Mouse (Mus musculus): ENCODE results near the gene Spocd1. TPM values are rescaled to one million over a fixed set of nuclear protein-coding genes. Genes with fewer than 3 reads are reported as not detected.
A peak's percentile ranks its signal among the peaks of the same experiment; 100 is the strongest.

Gene Spocd1
- total RNA-seq, 1 experiment: 0.13 TPM

DNA sequence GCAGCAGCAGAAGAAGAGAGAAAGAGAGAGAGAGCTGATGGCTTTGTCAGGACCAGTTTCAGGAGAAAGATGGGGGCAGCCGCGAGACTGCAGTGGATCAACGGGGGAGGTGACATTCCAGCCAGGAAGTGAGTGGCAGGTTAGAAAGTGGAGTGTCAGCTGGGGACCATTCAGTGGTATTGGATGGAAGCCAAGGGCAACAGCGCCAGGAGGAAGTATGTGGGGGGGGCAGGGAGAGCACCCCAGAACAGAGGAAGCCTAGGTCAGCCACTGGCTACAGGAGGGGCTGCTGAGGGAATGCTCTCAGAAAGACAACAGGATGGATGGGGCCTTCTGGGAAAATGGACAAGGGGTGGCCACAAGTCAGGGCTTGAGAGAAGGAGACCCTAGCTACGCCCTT, 72.7 kb downstream of the Spocd1 start:
- in situ Hi-C loops (cut with MboI; ENCODE audit: low sequenced_read_pairs in 2 of 2, unreplicated experiment in 2 of 2): no loop called here
- Histone ChIP-seq H3K27ac (ENCODE audit: insufficient read depth, low read depth, low read length, poor library complexity, severe bottlenecking) (no peak overlapping the region), H3K9ac (ENCODE audit: insufficient read depth, low read depth, low read length, poor library complexity, severe bottlenecking) (no peak overlapping the region), H3K36me3 (ENCODE audit: control insufficient read depth, insufficient read depth, low read length, poor library complexity, severe bottlenecking) (no peaks in the 10 kb centered on the region), H3K9me3 (ENCODE audit: control insufficient read depth, insufficient read depth, low read depth, low read length) (no peaks in the 10 kb centered on the region), H3K4me3 (ENCODE audit: insufficient read depth in 1 of 2, low read depth in 1 of 2, low read length in 2 of 2, poor library complexity in 1 of 2, severe bottlenecking in 1 of 2) (no peak overlapping the region), H3K4me1 (ENCODE audit: control insufficient read depth in 2 of 2, insufficient read depth in 2 of 2, low read length in 2 of 2, poor library complexity in 1 of 2) (peaks cover 0 to 9% of the 10 kb centered on the region in 2 experiments; a peak in 3 of 4 replicates)
- TF ChIP-seq CHD2 (IDR thresholded peaks at IDR 0.05; ENCODE audit: low read depth, low read length): no peak
- TF ChIP-seq ZNF384 (IDR thresholded peaks at IDR 0.05; ENCODE audit: low read depth, low read length): no peak
- TF ChIP-seq ZC3H11A (IDR thresholded peaks at IDR 0.05; ENCODE audit: borderline replicate concordance, low read depth, low read length): no peak
- no peak for TF ChIP-seq MAFK (IDR thresholded peaks at IDR 0.05; ENCODE audit: insufficient read depth, low read depth, low read length)
- no peak for DNase-seq (ENCODE audit: low read depth, low spot score)

GRCm38 (mm10) chr4:130002157-130002556, 73.1 kb downstream of the Spocd1 start:
- H3K9ac ChIP-seq (ENCODE audit: insufficient read depth, low read depth, low read length, poor library complexity, severe bottlenecking): no peak overlapping the region
- H3K36me3 ChIP-seq (ENCODE audit: control insufficient read depth, insufficient read depth, low read length, poor library complexity, severe bottlenecking): no peaks in the 10 kb centered on the region
- no peak overlapping the region for H3K4me3 ChIP-seq (ENCODE audit: insufficient read depth in 1 of 2, low read depth in 1 of 2, low read length in 2 of 2, poor library complexity in 1 of 2, severe bottlenecking in 1 of 2)
- no peak for DNase-seq (ENCODE audit: low read depth, low spot score)
- no peaks in the 10 kb centered on the region for H3K9me3 ChIP-seq (ENCODE audit: control insufficient read depth, insufficient read depth, low read depth, low read length)
- in situ Hi-C loops (cut with MboI; ENCODE audit: low sequenced_read_pairs in 2 of 2, unreplicated experiment in 2 of 2): no loop called here
- TF ChIP-seq ZNF384 (IDR thresholded peaks at IDR 0.05; ENCODE audit: low read depth, low read length) (no peak), MAFK (IDR thresholded peaks at IDR 0.05; ENCODE audit: insufficient read depth, low read depth, low read length) (no peak), CHD2 (IDR thresholded peaks at IDR 0.05; ENCODE audit: low read depth, low read length) (no peak), HCFC1 (IDR thresholded peaks at IDR 0.05; ENCODE audit: borderline replicate concordance, insufficient read depth, low read length) (no peak), ZC3H11A (IDR thresholded peaks at IDR 0.05; ENCODE audit: borderline replicate concordance, low read depth, low read length) (no peak)
- H3K27ac ChIP-seq (ENCODE audit: insufficient read depth, low read depth, low read length, poor library complexity, severe bottlenecking): no peak overlapping the region
- H3K4me1 ChIP-seq (ENCODE audit: control insufficient read depth in 2 of 2, insufficient read depth in 2 of 2, low read length in 2 of 2, poor library complexity in 1 of 2): peaks cover 0 to 13% of the 10 kb centered on the region in 2 experiments; a peak in 3 of 4 replicates

DNA sequence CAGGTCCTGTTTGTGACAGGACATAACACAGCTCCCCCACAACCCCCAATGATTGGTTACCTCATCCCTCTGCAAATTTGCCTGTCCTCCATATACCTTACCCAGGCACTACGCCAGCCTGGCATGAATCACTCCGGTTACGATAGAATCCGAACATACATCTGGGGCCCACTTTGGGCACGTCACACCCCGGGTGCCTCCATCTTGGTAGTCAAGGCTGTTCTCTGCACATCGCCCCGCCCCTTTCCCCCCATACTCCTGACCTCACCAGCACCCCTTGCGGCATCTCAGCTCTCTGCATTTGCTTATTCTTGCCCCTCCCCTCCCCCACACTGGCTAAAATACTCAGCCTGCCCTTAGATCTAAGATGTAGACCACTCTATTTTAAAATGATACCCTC, 76.5 kb downstream of the Spocd1 start:
- H3K9me3 ChIP-seq (ENCODE audit: control insufficient read depth, insufficient read depth, low read depth, low read length): no peaks in the 10 kb centered on the region
- H3K4me1 ChIP-seq (ENCODE audit: control insufficient read depth in 2 of 2, insufficient read depth in 2 of 2, low read length in 2 of 2, poor library complexity in 1 of 2): peaks cover 0 to 22% of the 10 kb centered on the region in 2 experiments; a peak in 3 of 4 replicates
- peak overlapping the region; percentile 41 to 65 for H3K4me3 ChIP-seq (ENCODE audit: insufficient read depth in 1 of 2, low read depth in 1 of 2, low read length in 2 of 2, poor library complexity in 1 of 2, severe bottlenecking in 1 of 2)
- in situ Hi-C loops (cut with MboI; ENCODE audit: low sequenced_read_pairs in 2 of 2, unreplicated experiment in 2 of 2): no loop called here
- H3K27ac ChIP-seq (ENCODE audit: insufficient read depth, low read depth, low read length, poor library complexity, severe bottlenecking): no peak overlapping the region
- H3K36me3 ChIP-seq (ENCODE audit: control insufficient read depth, insufficient read depth, low read length, poor library complexity, severe bottlenecking): no peaks in the 10 kb centered on the region; the same call in 1 of the 2 replicates
- DNase-seq (ENCODE audit: low read depth, low spot score): peak; percentile 91
- TF ChIP-seq HCFC1 (IDR thresholded peaks at IDR 0.05; ENCODE audit: borderline replicate concordance, insufficient read depth, low read length) (0 out of 2 replicates have a peak, but pooled peaks have one; percentile 30), ZNF384 (IDR thresholded peaks at IDR 0.05; ENCODE audit: low read depth, low read length) (no peak), CHD2 (IDR thresholded peaks at IDR 0.05; ENCODE audit: low read depth, low read length) (peak; percentile 37; the same call in 1 of the 2 replicates)
- peak overlapping the region; percentile 32; the same call in 1 of the 2 replicates for H3K9ac ChIP-seq (ENCODE audit: insufficient read depth, low read depth, low read length, poor library complexity, severe bottlenecking)

DNA sequence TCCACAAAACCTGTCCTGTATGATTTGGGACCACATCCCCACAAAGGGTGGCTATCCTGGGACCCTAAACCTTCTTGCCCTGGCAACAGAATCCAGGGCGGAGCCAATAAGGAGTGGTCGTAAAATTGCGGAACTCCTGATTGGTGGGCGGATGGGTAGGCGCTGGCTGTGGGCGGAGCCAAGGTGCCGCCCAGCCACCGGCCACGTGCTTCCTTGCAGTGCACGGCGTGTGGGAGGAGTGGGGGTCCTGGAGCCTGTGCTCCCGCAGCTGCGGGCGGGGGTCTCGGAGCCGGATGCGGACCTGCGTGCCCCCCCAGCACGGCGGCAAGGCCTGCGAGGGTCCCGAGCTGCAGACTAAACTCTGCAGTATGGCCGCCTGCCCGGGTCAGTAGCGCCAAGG, 77.5 kb downstream of the Spocd1 start:
- Histone ChIP-seq H3K27ac (ENCODE audit: insufficient read depth, low read depth, low read length, poor library complexity, severe bottlenecking) (no peak overlapping the region), H3K36me3 (ENCODE audit: control insufficient read depth, insufficient read depth, low read length, poor library complexity, severe bottlenecking) (no peaks in the 10 kb centered on the region; the same call in 1 of the 2 replicates), H3K9ac (ENCODE audit: insufficient read depth, low read depth, low read length, poor library complexity, severe bottlenecking) (peak overlapping the region; percentile 51; the same call in 1 of the 2 replicates), H3K9me3 (ENCODE audit: control insufficient read depth, insufficient read depth, low read depth, low read length) (no peaks in the 10 kb centered on the region), H3K4me1 (ENCODE audit: control insufficient read depth in 2 of 2, insufficient read depth in 2 of 2, low read length in 2 of 2, poor library complexity in 1 of 2) (peaks cover 0 to 22% of the 10 kb centered on the region in 2 experiments; a peak in 3 of 4 replicates), H3K4me3 (ENCODE audit: insufficient read depth in 1 of 2, low read depth in 1 of 2, low read length in 2 of 2, poor library complexity in 1 of 2, severe bottlenecking in 1 of 2) (peak overlapping the region; percentile 62 to 69)
- in situ Hi-C loops (cut with MboI; ENCODE audit: low sequenced_read_pairs in 2 of 2, unreplicated experiment in 2 of 2): no loop called here
- no peak for TF ChIP-seq ZC3H11A (IDR thresholded peaks at IDR 0.05; ENCODE audit: borderline replicate concordance, low read depth, low read length)
- no peak for TF ChIP-seq ZNF384 (IDR thresholded peaks at IDR 0.05; ENCODE audit: low read depth, low read length)
- no peak for TF ChIP-seq CHD2 (IDR thresholded peaks at IDR 0.05; ENCODE audit: low read depth, low read length)
- TF ChIP-seq HCFC1 (IDR thresholded peaks at IDR 0.05; ENCODE audit: borderline replicate concordance, insufficient read depth, low read length): no peak
- TF ChIP-seq MAFK (IDR thresholded peaks at IDR 0.05; ENCODE audit: insufficient read depth, low read depth, low read length): no peak
- DNase-seq (ENCODE audit: low read depth, low spot score): no peak

Other genes starting within 250 kb of the Spocd1 start
- gene Tmem39b, start 232.4 kb upstream of the Spocd1 start, total RNA-seq (2012; rRNA removed): 15.8 and 16.9 TPM in 2 replicates
- gene Khdrbs1, start 186.9 kb upstream of the Spocd1 start, total RNA-seq (2012; rRNA removed): 39.6 and 58.2 TPM in 2 replicates
- 71.3 and 104 TPM in 2 replicates for gene Ptp4a2, start 118.0 kb upstream of the Spocd1 start, total RNA-seq (2012; rRNA removed)
- gene Adgrb2, start 55.6 kb downstream of the Spocd1 start, total RNA-seq (2012; rRNA removed): 19.5 and 36.2 TPM in 2 replicates
- gene Col16a1, start 118.6 kb downstream of the Spocd1 start, total RNA-seq (2012; rRNA removed): 3.1 and 4.9 TPM in 2 replicates
- gene Pef1, start 173.3 kb downstream of the Spocd1 start, total RNA-seq (2012; rRNA removed): 25.4 and 36.2 TPM in 2 replicates
- gene Hcrtr1, start 210.1 kb downstream of the Spocd1 start, total RNA-seq (2012; rRNA removed): 0.16 and 0.22 TPM in 2 replicates
- 22.5 and 43.7 TPM in 2 replicates for gene Tinagl1, start 245.9 kb downstream of the Spocd1 start, total RNA-seq (2012; rRNA removed)